Mouse (Mus musculus) kidney, adult 8-10 months (tissue): ENCODE results near the gene Ifnar2.

Experiments used
- DNase-seq, 2 experiments: peaks; one replicate each; pipeline ENCODE4 v3.0.0; 2022

Ifnar2 gene

DNA sequence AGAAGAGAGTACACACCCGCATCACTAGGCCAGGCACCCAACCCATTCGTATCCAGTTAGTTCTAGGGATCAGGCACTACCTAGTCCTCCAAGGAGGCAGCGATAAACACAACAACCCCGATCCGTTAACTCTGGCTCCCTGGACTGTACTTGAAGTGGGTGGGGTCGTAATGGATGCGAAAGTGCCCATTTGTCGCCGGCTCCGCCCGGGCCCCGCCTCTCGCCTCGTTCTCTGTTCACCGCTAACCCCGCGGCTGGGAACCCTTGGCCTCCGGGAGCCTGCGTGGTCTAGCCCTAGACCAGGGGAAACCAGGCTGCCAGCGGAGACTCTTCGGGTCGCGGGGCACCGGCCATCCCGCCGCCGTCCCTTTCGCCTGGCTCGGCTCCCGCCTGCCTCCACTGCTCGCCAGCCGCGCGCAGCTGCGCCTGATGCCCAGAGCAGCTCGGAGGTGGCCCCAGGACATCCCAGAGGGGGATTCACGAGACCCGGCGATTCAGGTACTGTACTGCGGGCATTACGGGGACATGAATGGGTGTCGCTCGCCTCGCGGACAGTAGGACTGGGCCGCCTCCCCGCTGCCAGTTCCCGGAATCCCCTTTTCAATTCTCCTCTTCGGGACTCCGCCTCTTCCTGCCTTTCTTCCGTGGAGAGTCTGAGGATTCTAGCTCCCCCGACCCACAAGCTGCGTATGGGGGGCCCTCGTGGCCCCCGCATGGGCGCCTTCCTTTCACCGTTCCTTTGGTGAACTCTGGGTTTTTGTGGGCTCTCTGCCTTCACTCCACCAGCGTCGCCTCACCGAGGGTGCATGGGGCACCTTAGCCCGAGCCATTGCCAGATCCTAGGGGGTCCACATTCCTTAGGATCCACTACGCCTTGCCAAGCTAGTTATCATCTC is at the start of gene Ifnar2:
Gene Ifnar2, plus strand, starts transcription at position 207 of the 896 bp plus-strand sequence.
- DNase-seq: peak; percentile 77 to 82

DNA sequence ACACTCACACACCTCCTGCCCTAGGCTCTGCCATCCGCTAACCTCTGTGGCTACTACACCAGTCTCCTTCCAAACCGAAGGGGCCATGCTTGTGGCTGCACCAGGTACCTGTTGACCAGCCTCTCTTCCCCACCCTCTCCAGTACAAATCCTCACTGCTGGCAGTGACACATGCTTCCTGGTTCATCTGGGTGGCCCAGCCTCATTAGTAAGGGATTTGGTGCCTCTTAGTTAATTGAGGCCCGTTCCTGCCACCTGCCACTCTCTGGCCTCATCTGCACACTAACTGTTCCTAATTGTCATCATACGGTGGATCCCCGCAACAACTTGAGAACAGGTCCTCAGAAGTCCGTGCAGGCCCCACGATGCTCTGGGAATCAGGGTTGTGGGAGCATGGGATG is 45.0 kb upstream of the Ifnar2 start:
- no peak for DNase-seq

DNA sequence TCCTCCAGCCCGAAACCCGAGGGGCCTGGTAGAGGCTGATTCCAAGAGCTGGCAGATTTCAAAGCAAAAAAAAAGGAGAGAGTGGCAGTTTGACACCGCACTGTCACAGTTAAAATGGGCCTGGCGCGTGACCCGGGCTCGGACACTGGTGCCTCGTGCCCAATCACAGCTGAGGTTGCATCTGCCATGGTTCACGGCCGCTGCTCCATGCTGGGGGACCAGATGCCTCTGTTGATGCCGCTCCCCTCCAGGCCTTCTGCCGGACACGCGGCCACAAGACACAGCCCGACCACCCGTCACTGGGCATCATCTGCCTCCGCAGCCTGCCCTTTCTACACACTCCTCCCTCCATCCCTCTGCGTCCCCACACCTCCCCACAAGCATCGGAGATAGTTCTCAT is 43.7 kb upstream of the Ifnar2 start:
- no peak for DNase-seq

DNA sequence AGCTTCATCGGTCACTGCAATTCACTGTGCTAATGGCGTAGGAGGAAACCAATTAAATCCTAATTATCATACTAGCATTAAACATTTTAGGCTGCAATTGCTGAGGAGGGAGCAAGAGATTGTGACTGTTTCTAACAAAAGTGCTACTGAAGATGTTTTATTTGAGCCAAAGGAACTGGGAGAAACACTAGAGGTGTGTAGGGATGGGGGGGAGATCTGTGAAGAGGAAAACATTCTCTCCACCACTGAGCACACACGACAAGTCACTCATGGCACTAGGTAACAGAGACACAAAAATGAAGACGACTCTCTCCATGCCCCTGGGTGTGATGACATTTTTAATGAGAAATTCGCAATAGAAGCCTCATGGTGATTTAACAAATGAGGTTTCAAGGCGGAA is 42.1 kb upstream of the Ifnar2 start:
- DNase-seq: no peak

DNA sequence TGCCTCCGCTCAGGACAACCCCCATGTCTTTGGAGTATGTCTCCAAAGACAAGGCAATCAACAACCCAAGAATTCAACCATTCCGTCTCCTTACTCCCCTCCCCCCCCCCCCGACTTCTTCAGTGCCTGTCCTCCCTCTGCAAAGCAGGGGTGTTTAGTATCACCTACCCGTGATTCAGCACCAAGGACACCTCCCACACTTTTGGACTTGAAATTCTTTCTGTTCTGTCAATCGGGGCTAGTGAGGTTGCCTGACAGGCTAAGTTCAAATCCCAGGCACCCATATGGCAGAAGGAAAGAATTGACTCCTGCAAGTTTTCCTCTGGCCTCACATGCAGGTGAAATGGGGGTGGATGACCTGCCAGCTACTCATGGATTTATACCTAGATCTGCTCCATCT is 41.4 kb upstream of the Ifnar2 start:
- no peak for DNase-seq

DNA sequence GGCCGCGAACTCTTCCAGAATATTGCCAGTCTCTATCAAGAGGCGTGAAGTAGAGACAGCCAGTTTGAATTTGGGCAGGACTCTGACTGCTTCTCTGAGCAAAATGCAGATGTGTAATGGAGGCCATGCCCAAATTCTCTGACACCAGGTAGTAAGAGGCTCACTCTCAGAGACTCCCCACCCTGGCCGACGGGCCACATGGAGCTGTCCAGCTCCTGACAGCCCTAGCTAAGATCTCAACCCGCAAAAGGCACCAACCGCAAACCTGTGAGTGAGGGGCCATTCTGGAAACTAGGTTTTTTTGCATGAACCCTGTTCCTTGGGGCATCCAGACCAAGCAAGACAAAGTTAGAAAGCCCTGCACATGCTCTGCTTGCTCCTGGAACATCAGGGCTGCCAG is 39.7 kb upstream of the Ifnar2 start:
- no peak for DNase-seq

DNA sequence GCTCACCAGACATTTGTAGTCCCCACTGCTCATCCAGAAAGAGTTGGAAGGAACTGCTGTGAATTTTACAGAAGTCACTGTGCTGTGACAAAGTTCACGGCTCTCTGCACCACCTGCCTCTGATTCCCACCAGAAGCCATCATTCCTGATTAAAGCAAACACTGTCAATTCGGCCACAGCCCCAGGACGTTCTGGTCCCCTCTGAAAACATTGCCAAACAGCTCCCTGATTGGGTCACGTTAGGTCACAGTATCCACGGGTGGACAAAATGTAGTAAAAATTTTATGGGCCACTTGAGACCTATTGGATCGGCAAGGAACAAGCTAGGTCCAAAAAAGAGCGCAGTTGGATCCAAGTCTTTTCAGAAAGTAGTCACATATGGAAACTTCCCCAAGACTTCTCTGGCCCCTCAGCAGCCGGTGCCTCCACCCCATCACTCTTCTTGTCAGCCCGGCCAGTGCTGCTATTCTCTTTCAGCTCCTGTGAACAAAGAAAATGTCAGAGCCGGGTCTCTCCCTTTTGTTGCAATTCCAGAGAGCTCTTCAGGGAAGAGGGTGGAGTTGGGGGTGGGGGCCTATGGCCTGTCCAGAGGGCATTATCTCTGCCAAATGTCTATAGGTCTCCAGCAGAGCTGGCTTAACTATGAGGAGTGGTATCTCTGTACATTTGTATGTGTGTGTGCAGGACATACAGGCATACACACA is 38.2 kb upstream of the Ifnar2 start:
- DNase-seq: no peak

DNA sequence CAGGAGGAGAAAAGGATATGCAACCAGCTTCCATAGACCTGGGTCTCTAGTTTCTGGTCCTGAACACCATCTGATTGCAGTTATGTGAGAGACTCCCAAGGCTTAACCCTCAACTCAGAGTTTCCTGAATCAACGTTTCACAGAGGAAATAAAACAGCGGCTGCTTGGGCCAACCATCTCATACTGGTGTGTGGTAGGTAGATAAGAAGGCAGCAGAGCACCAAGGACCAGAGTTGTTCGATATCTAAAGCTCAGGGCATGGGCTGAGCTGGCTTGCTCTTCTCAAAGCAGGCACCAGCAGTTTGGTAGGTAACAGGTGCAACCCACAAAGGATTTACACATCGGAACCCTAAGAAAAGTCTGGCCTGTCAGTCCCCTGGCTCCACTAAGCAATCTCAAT is 35.8 kb upstream of the Ifnar2 start:
- DNase-seq: no peak

DNA sequence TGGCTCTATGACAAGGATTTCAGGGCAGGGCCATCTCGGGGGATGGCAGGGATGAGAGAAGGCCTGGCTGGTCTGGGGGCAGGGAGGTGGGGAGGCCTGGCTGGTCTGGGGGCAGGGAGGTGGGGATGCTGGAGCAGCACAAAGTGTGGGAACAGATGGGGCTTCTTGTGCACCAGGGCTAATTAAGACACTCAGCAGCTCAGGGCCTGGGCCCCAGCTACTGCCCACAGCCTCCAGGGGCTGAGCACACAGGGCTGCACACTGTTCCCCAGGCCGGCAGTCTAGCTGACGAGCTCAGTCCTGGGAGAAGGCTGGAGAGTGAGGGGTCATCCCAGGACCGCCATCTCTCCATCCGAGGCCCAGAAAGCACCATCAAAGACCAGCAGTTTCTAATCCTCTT is 35.1 kb upstream of the Ifnar2 start:
- no peak for DNase-seq

DNA sequence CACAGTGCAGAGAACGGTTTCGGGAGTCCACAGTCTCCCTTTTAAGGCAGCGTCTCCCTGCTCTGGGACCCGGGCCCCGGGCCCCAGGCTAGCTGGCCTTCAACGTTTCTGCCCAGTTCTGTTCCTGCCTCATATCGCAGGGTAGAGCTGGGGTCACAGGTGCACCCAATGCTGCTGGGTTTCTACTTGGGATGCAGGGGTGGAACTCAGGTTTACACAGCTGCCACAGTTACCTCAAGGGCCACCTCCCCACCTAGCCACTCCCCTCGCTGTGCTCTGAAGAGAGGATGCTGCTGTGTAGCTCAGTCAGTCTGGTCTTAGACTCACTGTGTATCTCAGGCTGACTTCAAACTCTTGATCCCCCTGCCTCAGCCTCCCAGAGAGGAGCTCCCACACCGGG is 26.1 kb upstream of the Ifnar2 start:
- no peak for DNase-seq

DNA sequence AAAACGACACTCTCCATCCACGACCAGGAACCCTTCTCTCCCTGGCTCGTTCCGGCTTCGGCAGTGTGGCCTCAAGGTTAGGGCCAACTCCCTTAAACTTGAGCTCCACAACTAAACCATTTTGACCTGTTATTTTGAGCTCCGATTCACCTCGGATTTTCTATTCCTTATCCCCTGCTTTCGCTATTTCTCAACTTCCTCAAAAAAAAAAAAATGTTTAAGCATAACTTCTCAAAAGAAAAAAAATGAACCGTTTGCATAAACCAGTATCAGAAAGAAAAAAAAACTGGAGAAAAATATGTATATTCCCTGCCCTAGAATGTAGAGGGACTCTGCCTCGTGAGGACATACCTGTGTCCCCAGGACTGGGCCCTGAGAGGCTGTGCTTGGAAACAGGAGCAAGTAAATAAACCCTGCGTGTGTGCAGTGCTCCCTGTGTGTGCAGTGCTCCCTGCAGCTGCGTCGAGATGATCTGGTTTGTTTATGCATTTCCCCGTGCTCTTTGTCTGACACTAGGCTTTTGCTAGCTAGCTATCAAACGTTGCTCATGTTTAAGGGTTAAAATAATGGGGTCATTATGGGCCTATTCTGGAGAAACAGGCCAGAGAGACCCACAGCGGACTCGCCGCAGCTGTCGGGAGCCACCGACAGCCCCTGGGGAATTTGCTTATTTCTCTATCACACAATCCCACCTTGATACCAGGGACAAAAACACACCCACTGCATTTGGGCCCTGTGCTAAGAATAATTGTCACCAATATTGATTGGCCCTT is 24.9 kb upstream of the Ifnar2 start:
- no peak for DNase-seq

DNA sequence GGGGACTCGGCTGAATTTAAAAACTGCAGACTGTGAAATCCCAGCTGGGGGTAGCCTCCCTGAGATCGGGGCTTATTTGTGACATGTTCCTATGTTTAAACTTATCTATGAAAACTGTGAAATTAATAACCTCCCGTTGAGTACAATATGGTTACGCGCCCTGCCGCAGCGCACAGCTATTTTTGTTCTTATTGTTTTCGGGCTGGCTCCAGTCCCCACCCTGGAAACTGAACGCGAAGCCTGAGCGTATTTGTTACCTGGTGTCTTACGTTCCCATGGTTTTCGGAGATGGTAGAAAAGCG is 24.4 kb upstream of the Ifnar2 start:
- DNase-seq: no peak

DNA sequence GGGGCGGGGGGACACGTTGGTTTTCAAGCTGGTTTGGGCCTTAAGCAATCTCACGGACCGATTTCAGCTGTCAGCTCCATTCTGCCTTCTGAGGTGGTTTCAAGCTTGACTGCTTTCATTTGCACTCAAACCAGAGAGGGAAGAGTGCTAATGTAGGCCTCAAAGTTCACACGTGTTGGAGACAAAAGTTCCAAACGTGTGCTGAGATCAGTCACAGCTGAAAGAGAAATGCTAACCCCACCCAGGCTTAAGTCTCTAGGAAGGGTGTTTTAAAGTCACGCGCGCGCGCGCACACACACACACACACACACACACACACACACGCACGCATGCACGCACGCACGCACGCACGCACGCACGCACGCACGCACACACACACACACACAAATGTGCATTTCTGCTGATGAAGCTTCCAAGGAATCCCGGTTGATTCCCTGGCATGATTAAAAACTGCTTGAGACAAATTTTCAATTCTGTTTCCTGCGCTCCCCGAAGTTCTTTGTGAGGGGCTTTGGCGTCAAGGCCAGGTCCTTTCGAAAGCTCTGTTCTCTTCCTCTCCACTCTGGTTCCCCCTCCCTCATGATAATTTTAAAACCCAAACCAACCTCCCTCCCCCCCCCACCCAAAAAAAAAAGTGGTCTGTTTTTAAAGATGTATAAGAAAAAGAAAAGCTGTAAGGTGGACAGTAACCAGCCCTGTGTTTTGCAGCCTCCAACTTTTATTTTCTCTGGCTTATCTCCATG is 23.8 kb upstream of the Ifnar2 start:
- no peak for DNase-seq

DNA sequence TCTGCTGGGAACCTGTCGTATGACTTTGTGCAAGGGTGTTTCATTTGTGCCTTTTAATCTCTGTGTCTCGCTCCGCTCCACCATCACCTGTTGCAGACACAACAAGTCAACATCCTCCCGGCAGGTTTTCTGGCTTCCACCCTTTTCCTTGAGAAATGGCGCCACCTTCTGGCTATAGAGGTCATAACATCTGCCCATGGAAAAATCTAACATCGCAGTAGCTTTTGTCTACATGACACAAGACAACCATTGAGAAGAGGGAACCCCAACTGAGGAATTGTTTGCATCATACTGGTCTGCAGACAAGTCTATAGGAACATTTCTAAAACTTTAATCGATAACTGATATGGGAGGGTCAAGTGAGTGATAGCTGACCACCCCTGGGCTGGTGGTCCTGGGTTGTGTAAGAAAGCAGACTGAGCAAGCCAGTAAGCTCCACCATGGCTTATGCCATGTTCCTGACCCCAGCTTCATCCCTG is 20.5 kb upstream of the Ifnar2 start:
- peak; percentile 47 to 65 for DNase-seq

DNA sequence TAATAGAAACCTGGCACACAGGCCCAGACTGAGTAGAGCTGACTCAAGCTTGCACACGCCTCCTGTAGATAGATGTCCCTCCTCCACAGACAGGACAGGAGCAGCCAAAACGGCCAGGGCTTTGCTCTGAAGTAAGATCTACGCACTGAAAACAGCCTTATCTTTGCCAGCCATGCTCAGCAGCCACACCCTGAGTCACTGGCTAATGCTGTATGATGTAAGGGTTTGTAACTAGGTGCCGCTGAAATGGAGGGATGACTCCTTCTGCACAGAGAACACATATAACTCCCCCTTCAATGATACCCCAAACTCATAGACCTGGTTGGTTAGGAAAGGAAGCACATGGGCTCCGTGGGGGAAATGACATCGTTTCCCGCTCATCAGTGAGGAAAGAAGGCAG is 19.8 kb upstream of the Ifnar2 start:
- no peak for DNase-seq

DNA sequence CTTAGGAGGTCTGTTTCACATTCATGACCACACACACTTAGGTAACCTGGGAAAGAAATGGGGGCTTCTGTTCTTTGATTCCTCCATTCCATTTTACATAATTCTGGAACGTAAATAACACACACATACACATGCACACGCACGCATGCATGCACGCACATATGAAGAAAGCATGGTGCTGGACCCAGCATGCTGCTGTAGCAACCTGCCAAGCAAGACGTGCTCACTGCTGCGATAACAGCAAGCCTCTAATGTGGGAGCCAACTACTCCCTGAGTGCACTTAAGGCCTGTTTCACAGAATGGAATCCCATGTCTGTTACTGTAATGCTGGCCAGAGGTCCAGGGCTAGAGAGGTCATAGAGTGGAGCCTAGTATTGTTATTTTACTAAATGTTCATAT is 19.4 kb upstream of the Ifnar2 start:
- DNase-seq: no peak

DNA sequence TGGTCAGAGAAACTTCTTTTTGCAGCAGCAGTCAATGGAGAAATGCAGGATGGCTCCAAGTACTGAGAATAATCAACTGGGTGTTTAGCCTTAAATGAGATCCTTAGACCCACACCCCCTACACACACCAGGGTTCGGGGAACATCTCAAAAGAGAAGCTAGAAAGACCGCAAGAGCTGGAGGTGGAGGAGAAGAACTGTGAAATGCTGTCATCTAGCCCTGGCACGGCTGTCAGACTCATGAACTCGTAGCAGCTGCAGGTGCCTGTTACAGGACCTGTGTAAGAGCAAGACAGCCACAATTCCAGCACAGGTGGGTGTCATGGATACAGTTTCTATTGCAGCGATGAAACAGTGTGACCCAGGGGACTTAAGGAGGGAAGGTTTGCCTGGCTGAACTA is 18.9 kb upstream of the Ifnar2 start:
- no peak for DNase-seq

DNA sequence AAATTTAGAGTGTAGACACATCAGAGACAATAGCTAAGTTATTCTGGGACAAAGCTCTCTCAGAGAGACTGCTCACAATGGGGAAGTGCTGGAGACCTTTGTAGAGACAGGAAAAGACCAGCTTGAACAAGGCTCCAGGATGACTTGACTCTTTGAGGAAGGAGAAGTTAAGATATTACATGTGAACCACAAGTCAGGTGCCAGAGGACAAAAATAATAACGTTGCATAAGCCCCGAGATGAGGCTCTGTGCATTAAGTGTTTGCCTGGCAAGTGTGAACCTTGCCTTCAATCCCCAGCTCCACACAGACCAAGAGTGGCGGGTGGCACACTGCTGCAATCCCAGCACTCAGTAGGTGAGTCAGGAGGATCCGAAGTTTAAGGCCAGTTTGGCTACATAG is 18.0 kb upstream of the Ifnar2 start:
- DNase-seq: no peak

DNA sequence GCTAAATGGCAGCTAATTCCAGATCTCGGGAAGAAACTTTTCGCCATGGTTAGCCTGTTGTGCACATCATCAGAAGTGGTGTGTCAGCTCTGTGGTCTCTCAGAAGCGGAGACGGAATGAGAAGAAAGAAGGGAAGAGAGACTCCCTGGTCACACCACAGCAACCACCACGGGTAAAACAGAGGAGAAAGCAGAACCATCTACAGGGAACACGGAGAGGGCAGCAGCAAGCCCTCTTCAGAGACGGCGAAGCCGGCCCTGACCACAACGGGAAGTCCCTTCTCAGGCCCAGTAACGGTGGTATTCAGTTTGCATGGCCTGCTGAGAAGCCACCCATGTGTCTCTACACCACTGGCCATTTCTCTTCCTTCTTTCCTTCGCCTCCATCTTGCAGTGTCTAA is 17.4 kb upstream of the Ifnar2 start:
- DNase-seq: no peak

DNA sequence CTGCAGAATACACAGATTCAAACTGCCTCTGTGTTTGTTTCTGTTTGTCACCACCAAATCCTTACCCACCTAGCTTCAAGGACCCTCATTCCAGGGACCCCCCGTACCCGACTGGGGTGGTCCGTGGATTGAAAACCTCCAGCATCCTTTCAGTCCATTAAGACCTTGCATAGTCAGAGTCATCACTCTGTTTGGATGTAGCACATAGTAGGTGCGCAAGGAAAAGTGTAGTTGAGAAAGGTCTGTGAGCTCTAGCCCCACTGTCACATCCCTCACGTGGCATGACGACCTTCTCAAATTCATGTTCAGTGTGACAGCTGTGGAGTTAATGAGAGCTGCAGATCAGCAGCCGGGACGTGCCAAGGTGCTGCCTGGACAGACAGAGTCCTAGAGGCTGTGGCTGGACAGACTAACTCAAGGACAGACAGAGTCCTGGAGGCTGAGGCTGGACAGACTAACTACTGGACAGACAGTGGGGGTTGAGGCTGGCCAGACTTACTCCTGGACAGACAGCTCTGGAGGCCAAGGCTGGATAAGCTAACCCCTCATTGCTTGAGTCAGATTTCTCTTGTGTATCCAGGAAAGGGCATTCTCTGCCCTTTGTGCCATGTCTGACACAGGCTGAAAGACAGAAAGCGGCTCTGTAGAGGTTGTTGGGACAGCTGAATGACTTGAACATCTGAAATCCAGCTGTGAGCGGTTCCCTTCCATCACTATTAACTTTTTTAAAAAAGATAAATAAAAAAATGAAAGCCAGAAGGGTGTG is 15.6 kb upstream of the Ifnar2 start:
- no peak for DNase-seq

DNA sequence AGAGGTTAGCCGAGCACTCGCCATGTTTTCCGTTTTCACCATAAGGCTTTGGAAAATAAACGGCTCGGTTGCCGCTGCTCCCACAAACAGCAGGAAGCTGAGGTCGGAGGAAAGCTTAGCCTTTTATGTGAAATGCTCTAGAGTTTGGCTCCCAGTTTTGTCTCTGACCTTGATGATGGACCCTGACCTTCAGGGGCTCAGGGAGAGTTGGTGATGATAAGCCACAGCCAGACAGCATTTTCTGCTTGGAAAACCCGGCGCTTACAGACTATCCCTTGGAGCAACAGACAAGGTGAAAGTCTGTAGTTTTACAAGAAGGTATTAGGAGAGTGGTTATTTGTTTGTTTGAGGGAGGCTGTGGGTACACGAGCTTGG is 15.1 kb upstream of the Ifnar2 start:
- DNase-seq: no peak

DNA sequence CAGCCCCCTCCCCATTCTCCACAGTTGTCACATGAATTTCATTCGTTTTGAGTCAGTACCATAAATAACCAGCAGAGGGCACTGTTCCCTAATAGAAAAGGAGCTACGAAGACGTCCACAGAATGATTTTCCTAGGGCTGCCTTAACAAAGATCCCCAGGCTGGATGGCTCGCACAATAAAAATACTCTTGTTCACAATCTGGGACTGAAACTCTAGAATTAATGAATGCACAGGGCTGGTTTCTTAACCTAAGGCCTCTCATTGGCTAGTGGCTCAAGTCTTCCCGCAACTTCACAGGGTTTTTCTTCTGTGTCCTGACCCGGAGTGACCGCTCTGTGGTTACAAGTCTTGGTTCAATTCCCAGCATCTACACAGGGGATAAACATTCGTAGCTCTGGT is 14.0 kb upstream of the Ifnar2 start:
- peak in 1 of 2 experiments; percentile 37 for DNase-seq
